Mouse (Mus musculus) neural tube, embryonic 13.5 days (tissue): ENCODE results near the gene Arpc4. TPM values are rescaled to one million over a fixed set of nuclear protein-coding genes. Genes with fewer than 3 reads are reported as not detected.
A peak's percentile ranks its signal among the peaks of the same experiment; 100 is the strongest.

Experiments used
- ATAC-seq: fragments of 200-750 bp; cut with Nextera tagmentation; 2 replicates; pipeline ENCODE4 v1.8.0; 2017; ENCODE audit warnings: low read depth, mild to moderate bottlenecking, moderate TSS enrichment, moderate library complexity
- H3K27ac ChIP-seq: fragments of 300-500 bp; sonication (generic); replicated peaks from 2 replicates; pipeline ENCODE4 v1.5.1; 2015; ENCODE audit warnings: moderate library complexity, mild to moderate bottlenecking, inconsistent platforms
- H3K27me3 ChIP-seq: fragments of 300-500 bp; sonication (generic); 2 replicates; pipeline ENCODE4 v1.6.1; 2015; ENCODE audit warnings: mild to moderate bottlenecking, inconsistent platforms
- H3K36me3 ChIP-seq: fragments of 300-500 bp; sonication (generic); 2 replicates; pipeline ENCODE4 v1.6.1; 2015; ENCODE audit warnings: mild to moderate bottlenecking, inconsistent platforms
- H3K4me1 ChIP-seq: fragments of 300-500 bp; sonication (generic); replicated peaks from 2 replicates; pipeline ENCODE4 v1.6.1; 2015; ENCODE audit warnings: inconsistent platforms
- H3K4me2 ChIP-seq: fragments of 300-500 bp; sonication (generic); 2 replicates; pipeline ENCODE4 v1.6.1; 2015; ENCODE audit warnings: inconsistent platforms, mild to moderate bottlenecking, moderate library complexity
- H3K4me3 ChIP-seq: fragments of 300-500 bp; sonication (generic); 2 replicates; pipeline ENCODE4 v1.5.1; 2015; ENCODE audit warnings: mild to moderate bottlenecking, inconsistent platforms
- H3K9ac ChIP-seq: fragments of 300-500 bp; sonication (generic); 2 replicates; pipeline ENCODE4 v1.6.1; 2015; ENCODE audit warnings: moderate library complexity, mild to moderate bottlenecking, inconsistent platforms
- H3K9me3 ChIP-seq: fragments of 300-500 bp; sonication (generic); 2 replicates; pipeline ENCODE4 v1.6.1; 2016; ENCODE audit warnings: inconsistent platforms
- WGBS: fragments of 180-500 bp; shearing (Covaris S2); methylation state at CpG from one replicate; pipeline ENCODE4 v1.1.7; 2015; 5-methylcytosine and 5-hydroxymethylcytosine counted together
- polyA plus RNA-seq: library from polyadenylated mRNA; unstranded; fragments of >200 nt; fragmentation: Nextera tagmentation; extraction: Ambion mirVana; gene quantifications from 2 replicates; pipeline ENCODE4 v1.2.1, GENCODE M21; 2015

Gene Arpc4
- polyA plus RNA-seq, 1 experiment from 2014 or later: 421 TPM

GRCm38 (mm10) chr6:113392387-113393071 lies 14.6 kb downstream of the Arpc4 start:
- Histone ChIP-seq H3K36me3 (peaks cover 51% of the 10 kb centered on the region), H3K9ac (peak overlapping the region; percentile 75), H3K27me3 (no peaks in the 10 kb centered on the region), H3K4me3 (peak overlapping the region; percentile 44), H3K27ac (peak overlapping the region; percentile 81), H3K9me3 (no peaks in the 10 kb centered on the region), H3K4me1 (peaks cover 25% of the 10 kb centered on the region), H3K4me2 (peak overlapping the region; percentile 84)
- peak; percentile 93 for ATAC-seq
- WGBS: 1% methylated on average over 51 of the region's 51 CpGs

GRCm38 (mm10) chr6:113393951-113394350 lies 16.0 kb downstream of the Arpc4 start:
- ATAC-seq: no peak
- H3K4me3 ChIP-seq: no peak overlapping the region
- 88% methylated on average over 6 of the region's 6 CpGs for WGBS
- no peak overlapping the region for H3K4me2 ChIP-seq
- peaks cover 25% of the 10 kb centered on the region for H3K4me1 ChIP-seq
- peaks cover 47% of the 10 kb centered on the region for H3K36me3 ChIP-seq
- H3K9me3 ChIP-seq: no peaks in the 10 kb centered on the region
- H3K27ac ChIP-seq: no peak overlapping the region
- no peak overlapping the region for H3K9ac ChIP-seq
- H3K27me3 ChIP-seq: no peaks in the 10 kb centered on the region

DNA sequence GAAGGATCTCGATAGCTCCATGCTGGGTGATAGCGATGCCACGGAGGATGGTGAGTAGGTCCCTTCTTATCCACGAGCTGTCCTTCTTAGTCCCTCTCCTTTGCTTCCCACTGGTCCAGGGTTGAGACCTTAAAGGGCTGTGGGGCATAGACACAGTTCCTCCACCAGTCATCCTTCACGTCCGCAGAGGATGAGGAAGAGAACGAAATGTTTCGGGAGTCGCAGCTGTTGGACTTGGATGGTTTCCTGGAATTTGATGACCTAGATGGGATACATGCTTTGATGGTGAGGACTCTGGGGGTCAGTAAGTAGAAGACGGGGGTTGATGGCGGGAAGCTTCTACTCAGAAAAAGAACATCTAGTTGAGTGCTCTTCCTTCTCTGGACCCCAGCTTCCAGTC lies 16.9 kb downstream of the Arpc4 start:
- 95% methylated on average over 11 of the region's 11 CpGs for WGBS
- ATAC-seq: no peak
- no peaks in the 10 kb centered on the region for H3K9me3 ChIP-seq

DNA sequence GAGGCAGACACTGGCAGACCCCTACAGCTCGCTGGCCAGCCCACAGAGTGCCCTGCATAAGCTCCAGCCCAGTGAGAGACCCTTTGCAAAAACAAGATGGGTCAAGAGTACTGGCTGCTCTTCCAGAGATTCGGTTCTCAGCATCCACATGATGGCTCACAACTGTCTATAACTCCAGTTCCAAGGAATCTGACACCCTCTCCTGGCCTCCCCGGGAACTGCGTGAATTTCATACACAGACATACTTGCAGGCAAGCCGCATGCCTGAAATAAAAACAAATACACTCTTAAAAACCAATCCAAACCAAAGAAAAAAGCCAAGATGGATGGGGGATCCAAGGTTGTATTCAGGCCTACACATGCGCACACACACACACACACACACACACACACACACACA lies 17.6 kb downstream of the Arpc4 start:
- Histone ChIP-seq H3K4me3 (no peak overlapping the region), H3K9me3 (no peaks in the 10 kb centered on the region), H3K36me3 (peaks cover 31% of the 10 kb centered on the region), H3K4me1 (peaks cover 25% of the 10 kb centered on the region), H3K9ac (no peak overlapping the region), H3K4me2 (no peak overlapping the region), H3K27me3 (no peaks in the 10 kb centered on the region), H3K27ac (no peak overlapping the region)
- 93% methylated on average over 6 of the region's 6 CpGs for WGBS
- ATAC-seq: no peak

More for the DNA sequence above, 16.9 kb downstream of the Arpc4 start:
- H3K4me2 ChIP-seq: no peak overlapping the region
- peaks cover 38% of the 10 kb centered on the region for H3K36me3 ChIP-seq
- no peak overlapping the region for H3K9ac ChIP-seq
- H3K27ac ChIP-seq: no peak overlapping the region
- H3K4me3 ChIP-seq: no peak overlapping the region
- H3K4me1 ChIP-seq: peaks cover 25% of the 10 kb centered on the region
- no peaks in the 10 kb centered on the region for H3K27me3 ChIP-seq

GRCm38 (mm10) chr6:113396270-113397030 lies 18.5 kb downstream of the Arpc4 start:
- H3K4me3 ChIP-seq: no peak overlapping the region
- H3K36me3 ChIP-seq: peaks cover 22% of the 10 kb centered on the region
- no peak overlapping the region for H3K27ac ChIP-seq
- H3K4me1 ChIP-seq: peaks cover 24% of the 10 kb centered on the region
- 89% methylated on average over 10 of the region's 10 CpGs for WGBS
- H3K4me2 ChIP-seq: no peak overlapping the region
- H3K9ac ChIP-seq: no peak overlapping the region
- no peak for ATAC-seq
- no peaks in the 10 kb centered on the region for H3K27me3 ChIP-seq
- no peaks in the 10 kb centered on the region for H3K9me3 ChIP-seq

GRCm38 (mm10) chr6:113402094-113402493 lies 24.2 kb downstream of the Arpc4 start:
- Histone ChIP-seq H3K27me3 (no peaks in the 10 kb centered on the region), H3K9ac (no peak overlapping the region), H3K36me3 (peaks cover 28% of the 10 kb centered on the region), H3K9me3 (no peaks in the 10 kb centered on the region), H3K27ac (no peak overlapping the region), H3K4me1 (no peaks in the 10 kb centered on the region), H3K4me3 (no peak overlapping the region), H3K4me2 (no peak overlapping the region)
- 90% methylated on average over 13 of the region's 13 CpGs for WGBS
- ATAC-seq: no peak

DNA sequence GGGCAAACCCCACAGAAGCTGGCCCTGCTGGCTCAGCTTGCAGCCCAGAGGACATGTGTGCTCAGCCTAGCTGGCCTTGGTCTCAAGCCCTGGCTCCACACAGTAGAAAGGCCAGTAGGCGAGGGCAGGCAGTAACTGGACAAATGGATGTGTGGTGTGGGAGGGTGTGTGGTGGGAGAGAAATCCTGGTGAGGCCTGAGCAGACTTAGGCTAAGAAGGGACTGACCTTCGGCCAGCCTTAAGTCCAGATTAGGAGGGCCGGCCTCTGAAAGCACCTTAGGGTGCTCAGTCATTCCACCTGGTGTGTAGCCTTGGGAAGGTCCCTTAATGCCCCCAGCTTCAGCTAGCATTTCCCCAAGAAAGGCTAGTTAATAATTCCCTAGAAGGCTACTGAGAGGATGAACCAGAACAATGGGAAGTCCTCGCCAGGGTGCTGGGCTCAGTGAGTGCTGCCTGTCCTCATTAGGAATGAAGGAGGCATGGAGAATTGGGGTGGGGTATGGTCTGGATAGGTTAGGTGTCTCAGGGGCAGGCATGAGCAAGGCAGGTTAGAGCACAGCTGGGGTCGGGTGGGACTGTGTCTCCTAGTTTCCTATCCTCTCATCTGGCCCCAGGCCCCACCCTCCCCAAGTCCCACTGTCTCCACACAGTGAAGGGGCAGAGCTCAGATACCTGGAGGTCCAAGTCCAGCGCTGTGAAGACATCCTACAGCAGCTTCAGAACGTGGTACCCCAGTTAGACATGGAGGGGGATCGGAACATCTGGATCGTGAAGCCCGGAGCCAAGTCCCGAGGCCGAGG lies 26.9 kb downstream of the Arpc4 start:
- Histone ChIP-seq H3K27me3 (no peaks in the 10 kb centered on the region), H3K4me1 (no peaks in the 10 kb centered on the region), H3K4me2 (no peak overlapping the region), H3K4me3 (no peak overlapping the region), H3K9me3 (no peaks in the 10 kb centered on the region), H3K9ac (no peak overlapping the region), H3K36me3 (peaks cover 31% of the 10 kb centered on the region), H3K27ac (no peak overlapping the region)
- 74% methylated on average over 12 of the region's 12 CpGs for WGBS
- peak; percentile 15; the same call in 1 of the 2 replicates for ATAC-seq

DNA sequence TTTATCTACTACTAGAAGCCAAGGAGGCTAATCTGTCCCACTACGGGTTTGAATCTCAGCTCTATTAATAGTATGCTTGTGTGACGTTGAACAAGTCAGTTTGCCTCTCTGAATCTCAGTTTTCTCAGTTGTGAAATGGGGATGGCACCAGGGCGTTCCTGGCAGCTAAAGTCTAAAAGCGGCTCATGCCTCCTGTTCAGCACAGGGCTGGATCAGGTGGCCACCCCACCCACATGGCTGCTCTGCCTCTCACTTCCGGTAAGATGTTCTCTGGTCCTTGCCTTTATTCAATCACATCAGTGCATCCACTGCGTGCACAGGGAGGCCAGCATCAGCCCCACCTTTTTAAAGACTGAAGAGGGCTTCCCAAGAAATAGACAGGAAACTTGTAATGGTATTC lies 27.6 kb downstream of the Arpc4 start:
- no peak overlapping the region for H3K27ac ChIP-seq
- no peaks in the 10 kb centered on the region for H3K4me1 ChIP-seq
- 94% methylated on average over 6 of the region's 6 CpGs for whole genome bisulfite sequencing
- H3K36me3 ChIP-seq: peaks cover 31% of the 10 kb centered on the region
- no peaks in the 10 kb centered on the region for H3K9me3 ChIP-seq
- H3K27me3 ChIP-seq: no peaks in the 10 kb centered on the region
- H3K4me3 ChIP-seq: no peak overlapping the region
- no peak for ATAC-seq
- H3K9ac ChIP-seq: no peak overlapping the region
- H3K4me2 ChIP-seq: no peak overlapping the region

DNA sequence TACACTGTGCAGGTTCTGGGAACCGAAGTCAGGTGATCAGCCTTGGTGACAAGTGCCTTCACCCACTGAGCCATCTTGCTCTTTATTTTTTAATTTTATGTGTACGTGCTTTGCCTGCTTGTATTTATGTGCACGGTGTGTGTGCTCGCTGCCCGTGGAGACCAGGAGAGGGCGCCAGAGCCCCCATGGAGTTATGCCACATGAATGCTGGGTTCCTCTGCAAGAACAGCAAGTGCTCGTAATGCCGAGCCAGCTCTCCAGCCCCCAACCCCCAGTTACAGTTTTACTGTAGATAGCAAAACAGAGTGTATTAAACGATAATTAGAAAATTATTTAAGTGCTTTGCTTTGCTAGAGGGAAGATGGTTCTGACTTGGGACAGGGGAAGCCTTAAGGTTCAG lies 28.8 kb downstream of the Arpc4 start:
- Histone ChIP-seq H3K36me3 (peaks cover 40% of the 10 kb centered on the region), H3K9ac (no peak overlapping the region), H3K4me1 (no peaks in the 10 kb centered on the region), H3K4me3 (no peak overlapping the region), H3K4me2 (no peak overlapping the region), H3K27me3 (no peaks in the 10 kb centered on the region), H3K9me3 (no peaks in the 10 kb centered on the region), H3K27ac (no peak overlapping the region)
- 78% methylated on average over 9 of the region's 9 CpGs for WGBS
- ATAC-seq: no peak

- WGBS: 80% methylated on average over 1 of the region's 1 CpGs
- no peak for ATAC-seq
- Histone ChIP-seq H3K36me3 (peaks cover 59% of the 10 kb centered on the region), H3K27ac (no peak overlapping the region), H3K4me3 (no peak overlapping the region), H3K4me1 (no peaks in the 10 kb centered on the region), H3K9ac (no peak overlapping the region), H3K4me2 (no peak overlapping the region), H3K9me3 (no peaks in the 10 kb centered on the region), H3K27me3 (no peaks in the 10 kb centered on the region)
Observed at GRCm38 (mm10) chr6:113410001-113410400, 32.1 kb downstream of the Arpc4 start.

GRCm38 (mm10) chr6:113416416-113416815 lies 38.5 kb downstream of the Arpc4 start:
- no peak for ATAC-seq
- Histone ChIP-seq H3K27ac (no peak overlapping the region), H3K36me3 (peaks cover 32% of the 10 kb centered on the region), H3K9ac (no peak overlapping the region), H3K4me1 (peaks cover 28% of the 10 kb centered on the region), H3K4me3 (no peak overlapping the region), H3K4me2 (no peak overlapping the region), H3K9me3 (no peaks in the 10 kb centered on the region), H3K27me3 (no peaks in the 10 kb centered on the region)
- 72% methylated on average over 5 of the region's 5 CpGs for WGBS
